Mouse (Mus musculus): ENCODE measurements around the gene S100a11. TPM values are rescaled to one million over a fixed set of nuclear protein-coding genes. Genes with fewer than 3 reads are reported as not detected.
A peak's percentile ranks its signal among the peaks of the same experiment; 100 is the strongest.

The S100a11 gene
- total and polyA plus RNA-seq, 3 experiments = 47.2 to 468 (median 75.2) TPM

DNA sequence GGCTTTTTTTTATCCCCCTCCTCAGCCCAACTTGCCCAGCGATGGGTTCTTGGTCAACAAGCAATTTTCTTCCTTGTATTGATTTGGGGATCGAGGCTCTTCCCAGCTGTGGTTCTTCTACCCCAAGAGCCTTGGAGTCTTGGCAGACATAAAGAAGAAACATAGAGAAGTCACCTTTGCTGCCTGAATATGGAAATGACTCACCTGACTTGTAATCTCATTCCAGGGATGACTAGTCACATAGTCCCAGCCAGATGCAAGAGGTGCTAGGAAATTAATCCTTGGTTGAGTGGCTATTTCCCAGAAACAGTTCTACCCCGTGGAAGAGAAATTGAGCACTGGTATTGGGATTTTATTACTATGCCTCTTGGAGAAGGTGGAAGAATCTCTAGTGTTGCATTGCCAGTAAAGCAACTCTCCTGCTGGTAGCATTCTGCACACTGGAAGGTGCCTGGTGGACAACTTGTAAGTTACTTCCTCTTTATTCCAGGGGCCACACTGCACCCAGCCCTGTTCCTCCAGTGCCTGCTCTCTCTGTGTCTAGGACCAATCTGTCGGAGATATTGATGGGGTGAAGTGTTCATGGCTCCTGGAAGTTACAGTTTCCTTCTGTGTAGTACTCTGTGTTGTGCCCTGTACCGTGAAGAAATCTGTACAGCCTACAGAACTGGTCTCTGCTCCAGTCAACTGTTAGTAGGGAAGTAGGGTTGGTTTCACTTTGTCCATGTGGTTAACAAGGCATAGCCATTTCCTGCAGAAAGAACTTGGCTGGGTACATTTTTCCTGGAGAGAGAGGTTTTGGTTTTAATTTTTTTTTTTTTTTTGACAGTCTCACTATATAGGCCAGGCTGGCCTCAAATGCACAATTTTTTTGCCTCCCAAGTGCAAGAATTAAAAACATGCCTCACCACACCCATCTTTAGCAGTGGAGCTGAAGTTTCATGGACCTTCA lies 31.9 kb downstream of the S100a11 start:
- H3K9me3 ChIP-seq (replicated peaks; ENCODE audit: low read length) = no peaks in the 10 kb centered on the region
- H3K79me2 ChIP-seq (replicated peaks; ENCODE audit: control insufficient read depth, extremely low read depth, insufficient read depth, poor library complexity, severe bottlenecking) = peaks cover 22% of the 10 kb centered on the region
- in situ Hi-C loops (cut with MboI; ENCODE audit: low pct_ligation_motif_present, low pct_unique_long_range_greater_than_20kb, low sequenced_read_pairs) = no loop called here
- peak overlapping the region; percentile 8 for H3K4me2 ChIP-seq (ENCODE audit: insufficient read depth, low read depth, poor library complexity, severe bottlenecking)
- peaks cover 11 to 63% of the 10 kb centered on the region in 2 experiments for H3K4me1 ChIP-seq (ENCODE audit: control insufficient read depth in 1 of 2, insufficient read depth in 2 of 2)
- no peaks in the 10 kb centered on the region for H3K27me3 ChIP-seq (replicated peaks)
- peak overlapping the region; percentile 54 for H3K9ac ChIP-seq (ENCODE audit: insufficient read depth, low read depth)
- H3K4me3 ChIP-seq (replicated peaks in 1 of 3; ENCODE audit: low read depth in 2 of 3, low read length in 2 of 3, poor library complexity in 1 of 3) = no peak overlapping the region
- no peak for TF ChIP-seq MEF2A (IDR thresholded peaks at IDR 0.05; ENCODE audit: borderline replicate concordance, low read depth, low read length)
- TF ChIP-seq PAX5 (IDR thresholded peaks at IDR 0.05; ENCODE audit: low read length) = no peak
- TF ChIP-seq NELFE (IDR thresholded peaks at IDR 0.05; ENCODE audit: low read depth, low read length) = no peak
- TF ChIP-seq RAD21 (IDR thresholded peaks at IDR 0.05; ENCODE audit: low read depth, low read length) = no peak
- TF ChIP-seq TCF12 (IDR thresholded peaks at IDR 0.05; ENCODE audit: low read depth, low read length) = no peak
- TF ChIP-seq CHD2 (IDR thresholded peaks at IDR 0.05; ENCODE audit: low read length) = no peak
- no peak for TF ChIP-seq HCFC1 (IDR thresholded peaks at IDR 0.05; ENCODE audit: low read depth, low read length)
- peak; percentile 77 for TF ChIP-seq BHLHE40 (IDR thresholded peaks at IDR 0.05; ENCODE audit: low read depth, low read length)
- TF ChIP-seq USF2 (conservative IDR thresholded peaks at IDR 0.05; ENCODE audit: low read depth, low read length) = no peak
- TF ChIP-seq MAFK (IDR thresholded peaks at IDR 0.05; ENCODE audit: insufficient replicate concordance, low read length) = no peak
- no peak for TF ChIP-seq TBP (conservative IDR thresholded peaks at IDR 0.05; ENCODE audit: low read depth, low read length)
- peak; percentile 61 for TF ChIP-seq EP300 (IDR thresholded peaks at IDR 0.05; ENCODE audit: low read length)
- no peak for TF ChIP-seq MXI1 (IDR thresholded peaks at IDR 0.05; ENCODE audit: low read depth, low read length)
- TF ChIP-seq RCOR1 (conservative IDR thresholded peaks at IDR 0.05; ENCODE audit: low read depth, low read length) = no peak
- no peak for TF ChIP-seq USF1 (IDR thresholded peaks at IDR 0.05; ENCODE audit: low read depth, low read length)
- no peak for TF ChIP-seq NRF1 (IDR thresholded peaks at IDR 0.05; ENCODE audit: low read depth, low read length)
- TF ChIP-seq ELF1 (IDR thresholded peaks at IDR 0.05; ENCODE audit: low read depth, low read length) = no peak
- no peak for TF ChIP-seq MAZ (IDR thresholded peaks at IDR 0.05; ENCODE audit: low read depth, low read length)
- no peak for TF ChIP-seq ZMIZ1 (IDR thresholded peaks at IDR 0.05; ENCODE audit: low read depth, low read length)
- TF ChIP-seq POLR2AphosphoS2 (IDR thresholded peaks at IDR 0.05; ENCODE audit: low read depth, low read length) = no peak
- no peak for TF ChIP-seq SMC3 (IDR thresholded peaks at IDR 0.05; ENCODE audit: low read depth, low read length)
- TF ChIP-seq JUN (IDR thresholded peaks at IDR 0.05; ENCODE audit: insufficient read depth, low read depth, low read length) = peak; percentile 38
- peak; percentile 67 for TF ChIP-seq JUND (conservative IDR thresholded peaks at IDR 0.05; ENCODE audit: low read depth, low read length)
- TF ChIP-seq CTCF (conservative IDR thresholded peaks at IDR 0.05 in 1 of 2, IDR thresholded peaks at IDR 0.05 in 1 of 2; ENCODE audit: low read depth in 2 of 2, low read length in 2 of 2) = no peak
- TF ChIP-seq GABPA (IDR thresholded peaks at IDR 0.05; ENCODE audit: insufficient replicate concordance, low read depth, low read length) = no peak
- TF ChIP-seq SIN3A (IDR thresholded peaks at IDR 0.05; ENCODE audit: low read length) = no peak
- TF ChIP-seq CHD1 (IDR thresholded peaks at IDR 0.05; ENCODE audit: low read depth, low read length) = no peak
- TF ChIP-seq ETS1 (conservative IDR thresholded peaks at IDR 0.05; ENCODE audit: low read depth, low read length) = no peak
- TF ChIP-seq MAX (IDR thresholded peaks at IDR 0.05; ENCODE audit: low read length) = no peak
- TF ChIP-seq ZC3H11A (IDR thresholded peaks at IDR 0.05; ENCODE audit: low read depth, low read length) = no peak
- TF ChIP-seq ZKSCAN1 (IDR thresholded peaks at IDR 0.05; ENCODE audit: borderline replicate concordance, low read depth, low read length) = no peak
- TF ChIP-seq KAT2A (IDR thresholded peaks at IDR 0.05; ENCODE audit: insufficient replicate concordance, low read length) = no peak
- TF ChIP-seq UBTF (IDR thresholded peaks at IDR 0.05; ENCODE audit: low read depth, low read length) = no peak
- peak; percentile 79 for TF ChIP-seq ZNF384 (IDR thresholded peaks at IDR 0.05; ENCODE audit: low read depth, low read length)
- no peak for TF ChIP-seq IRF4 (IDR thresholded peaks at IDR 0.05; ENCODE audit: low read depth, low read length)
- TF ChIP-seq E2F4 (IDR thresholded peaks at IDR 0.05; ENCODE audit: insufficient replicate concordance, low read depth, low read length) = no peak
- no peak for TF ChIP-seq POLR2A (IDR thresholded peaks at IDR 0.05; ENCODE audit: low read depth, low read length)
- no peak for TF ChIP-seq MYC (IDR thresholded peaks at IDR 0.05; ENCODE audit: low read depth, low read length)
- peak; percentile 60 for DNase-seq (ENCODE audit: extremely low read depth)
- H3K27ac ChIP-seq (ENCODE audit: insufficient read depth, low read depth) = peak overlapping the region; percentile 75
- dilution Hi-C loops (cut with MboI; ENCODE audit: extremely low pct_ligation_motif_present, extremely low pct_unique_long_range_greater_than_20kb, low sequenced_read_pairs) = no loop called here
- H3K36me3 ChIP-seq (replicated peaks in 1 of 2; ENCODE audit: control insufficient read depth in 1 of 2, insufficient read depth in 1 of 2, low read length in 1 of 2) = no peaks in the 10 kb centered on the region

Measured in CH12.LX (cell line).